Mouse (Mus musculus): ENCODE results near the gene Nmt2. TPM values are rescaled to one million over a fixed set of nuclear protein-coding genes. Genes with fewer than 3 reads are reported as not detected.

The Nmt2 gene
- polyA plus RNA-seq, 1 experiment from 2014 or later: 32.1 TPM

DNA sequence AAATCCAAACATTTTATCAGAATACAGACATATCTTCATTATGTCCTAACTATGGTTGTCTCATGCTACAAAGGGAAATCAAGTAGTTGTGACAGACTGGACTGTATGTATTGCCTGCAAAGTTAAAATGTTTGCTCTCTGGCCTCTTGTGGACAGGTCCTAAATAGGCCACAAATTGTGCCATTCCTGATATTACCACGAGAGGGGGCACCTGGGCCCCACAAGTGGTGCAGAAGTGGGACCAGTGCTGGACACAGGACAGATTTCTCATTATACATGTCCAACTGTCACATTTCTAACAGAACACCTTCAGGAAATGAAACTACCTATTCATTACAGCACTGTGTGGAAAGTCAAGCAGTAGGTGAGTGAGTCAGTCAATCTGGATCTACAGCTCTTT is 43.3 kb downstream of the Nmt2 start:
- H3K4me3 ChIP-seq: no peak overlapping the region
- H3K36me3 ChIP-seq: peaks cover 76% of the 10 kb centered on the region
- H3K9me3 ChIP-seq: no peaks in the 10 kb centered on the region
- WGBS: 17% methylated on average over 1 of the region's 1 CpGs
- ATAC-seq (ENCODE audit: extremely low read depth, insufficient number of reproducible peaks, low FRiP score, low TSS enrichment): no peak
- no peak overlapping the region for H3K9ac ChIP-seq
- H3K27ac ChIP-seq (replicated peaks): no peak overlapping the region
- H3K4me2 ChIP-seq: no peak overlapping the region
- no peaks in the 10 kb centered on the region for H3K27me3 ChIP-seq (replicated peaks)
- peaks cover 15% of the 10 kb centered on the region for H3K4me1 ChIP-seq

GRCm38 (mm10) chr2:3331071-3331703 is 47.2 kb downstream of the Nmt2 start:
- Histone ChIP-seq H3K9me3 (no peaks in the 10 kb centered on the region), H3K4me2 (peak overlapping the region; percentile 87), H3K4me1 (peaks cover 26% of the 10 kb centered on the region), H3K36me3 (peaks cover 40% of the 10 kb centered on the region), H3K9ac (peak overlapping the region; percentile 87), H3K4me3 (peak overlapping the region; percentile 80), H3K27ac (replicated peaks) (0 out of 2 replicates have a peak overlapping the region, but pooled peaks have one; percentile 78), H3K27me3 (replicated peaks) (peaks cover 7% of the 10 kb centered on the region)
- ATAC-seq (ENCODE audit: extremely low read depth, insufficient number of reproducible peaks, low FRiP score, low TSS enrichment): no peak
- WGBS: 71% methylated on average over 5 of the region's 5 CpGs

- no peak for ATAC-seq (ENCODE audit: extremely low read depth, insufficient number of reproducible peaks, low FRiP score, low TSS enrichment)
Measured at GRCm38 (mm10) chr2:3332056-3332455, 48.0 kb downstream of the Nmt2 start.

GRCm38 (mm10) chr2:3332484-3333242 is 48.7 kb downstream of the Nmt2 start, which contains the start of gene Rpp38:
Gene Rpp38 (minus strand): TSS chr2:3332643.
- ATAC-seq (ENCODE audit: extremely low read depth, insufficient number of reproducible peaks, low FRiP score, low TSS enrichment): peak; percentile 98
- Histone ChIP-seq H3K4me2 (peak within 1 kb of the TSS; percentile 87), H3K9me3 (no peaks in the 10 kb centered on the region), H3K4me1 (peaks cover 26% of the 10 kb centered on the region), H3K27ac (replicated peaks) (peak within 1 kb of the TSS; percentile 78), H3K9ac (peak within 1 kb of the TSS; percentile 87), H3K4me3 (peak within 1 kb of the TSS; percentile 80), H3K27me3 (replicated peaks) (peaks cover 19% of the 10 kb centered on the region), H3K36me3 (peaks cover 26% of the 10 kb centered on the region)
- under 1% methylated on average over 45 of the region's 45 CpGs for WGBS

More at GRCm38 (mm10) chr2:3332056-3332455, 48.0 kb downstream of the Nmt2 start:
- peak overlapping the region; percentile 78 for H3K27ac ChIP-seq (replicated peaks)
- peaks cover 15% of the 10 kb centered on the region for H3K27me3 ChIP-seq (replicated peaks)
- H3K4me1 ChIP-seq: peaks cover 26% of the 10 kb centered on the region
- H3K9ac ChIP-seq: peak overlapping the region; percentile 87
- H3K4me2 ChIP-seq: peak overlapping the region; percentile 87
- H3K4me3 ChIP-seq: peak overlapping the region; percentile 80
- under 1% methylated on average over 21 of the region's 21 CpGs for WGBS
- no peaks in the 10 kb centered on the region for H3K9me3 ChIP-seq
- H3K36me3 ChIP-seq: peaks cover 32% of the 10 kb centered on the region

DNA sequence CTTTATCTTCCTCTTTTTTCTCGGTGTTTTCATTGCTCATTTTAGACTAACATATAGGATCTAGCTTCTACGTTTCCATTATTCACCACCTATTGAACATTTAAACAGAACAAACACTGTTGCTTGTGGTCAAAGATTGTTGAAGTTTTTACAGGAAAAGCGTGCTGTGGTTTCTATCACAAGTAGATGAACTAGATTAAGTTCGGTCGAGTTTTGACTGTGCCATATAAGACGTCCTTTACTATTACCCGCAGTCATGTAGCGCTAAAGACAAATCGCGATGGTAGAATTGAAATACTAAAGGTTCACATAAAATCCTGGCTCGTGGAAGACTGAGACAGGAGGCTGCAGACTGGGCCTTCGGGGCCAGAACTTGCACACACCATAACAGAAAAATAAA is 49.7 kb downstream of the Nmt2 start:
- WGBS: 90% methylated on average over 12 of the region's 12 CpGs

DNA sequence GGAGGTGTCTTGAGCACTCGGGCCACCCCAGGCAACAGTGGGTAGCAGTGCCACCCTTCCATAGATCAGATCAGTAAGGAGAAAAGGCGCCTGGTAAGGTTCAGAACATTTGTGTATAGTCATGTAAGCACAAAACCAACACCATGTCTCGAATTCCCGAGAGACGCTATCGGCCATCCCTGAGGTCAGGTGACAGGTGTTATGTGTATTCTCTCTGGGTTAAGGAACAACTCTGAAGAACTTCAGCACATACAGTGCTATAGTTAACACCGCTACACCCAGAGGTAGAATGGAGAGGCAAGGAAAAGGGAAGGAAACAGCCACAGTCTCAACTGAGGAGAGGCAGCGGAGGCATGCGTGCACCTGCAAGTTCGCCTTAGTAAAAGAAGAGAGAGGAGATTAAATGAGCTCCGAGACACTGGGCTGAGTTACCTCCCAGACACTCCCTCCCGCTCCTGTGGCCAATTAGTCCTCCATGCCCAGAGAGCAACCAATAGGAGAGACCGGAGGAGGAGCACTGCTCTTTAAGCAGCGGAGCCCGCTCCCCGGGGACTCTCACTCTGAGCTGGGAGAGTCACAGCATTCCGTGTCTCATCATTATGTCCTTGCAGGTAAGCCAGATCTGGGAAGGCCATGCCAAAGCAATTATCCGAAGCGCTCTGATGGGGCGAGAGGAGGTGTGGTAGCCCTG is 51.7 kb downstream of the Nmt2 start, which contains the start of gene Acbd7:
Acbd7 (plus strand) TSS at position 558 of the 691 bp plus-strand sequence.
- H3K36me3 ChIP-seq: no peaks in the 10 kb centered on the region
- no peak for ATAC-seq (ENCODE audit: extremely low read depth, insufficient number of reproducible peaks, low FRiP score, low TSS enrichment)
- H3K9ac ChIP-seq: peak within 1 kb of the TSS; percentile 69
- peak within 1 kb of the TSS; percentile 82 for H3K4me2 ChIP-seq
- H3K27ac ChIP-seq (replicated peaks): no peak within 1 kb of the TSS
- peak within 1 kb of the TSS; percentile 51 for H3K4me3 ChIP-seq
- no peaks in the 10 kb centered on the region for H3K9me3 ChIP-seq
- peaks cover 22% of the 10 kb centered on the region for H3K27me3 ChIP-seq (replicated peaks)
- 5% methylated on average over 20 of the region's 20 CpGs for WGBS
- peaks cover 24% of the 10 kb centered on the region for H3K4me1 ChIP-seq

More for the DNA sequence above, 49.7 kb downstream of the Nmt2 start:
- peaks cover 26% of the 10 kb centered on the region for H3K4me1 ChIP-seq
- no peak overlapping the region for H3K4me3 ChIP-seq
- no peak overlapping the region for H3K4me2 ChIP-seq
- H3K9me3 ChIP-seq: no peaks in the 10 kb centered on the region
- no peak for ATAC-seq (ENCODE audit: extremely low read depth, insufficient number of reproducible peaks, low FRiP score, low TSS enrichment)
- peaks cover 22% of the 10 kb centered on the region for H3K27me3 ChIP-seq (replicated peaks)
- peaks cover 15% of the 10 kb centered on the region for H3K36me3 ChIP-seq
- no peak overlapping the region for H3K27ac ChIP-seq (replicated peaks)
- no peak overlapping the region for H3K9ac ChIP-seq

- peaks cover 35% of the 10 kb centered on the region for H3K27me3 ChIP-seq (replicated peaks)
- 68% methylated on average over 4 of the region's 4 CpGs for WGBS
- no peak overlapping the region for H3K9ac ChIP-seq
- no peak overlapping the region for H3K27ac ChIP-seq (replicated peaks)
- no peaks in the 10 kb centered on the region for H3K36me3 ChIP-seq
- no peak for ATAC-seq (ENCODE audit: extremely low read depth, insufficient number of reproducible peaks, low FRiP score, low TSS enrichment)
- no peak overlapping the region for H3K4me2 ChIP-seq
- no peak overlapping the region for H3K4me3 ChIP-seq
- no peaks in the 10 kb centered on the region for H3K4me1 ChIP-seq
- H3K9me3 ChIP-seq: no peaks in the 10 kb centered on the region
Measured at GRCm38 (mm10) chr2:3348422-3348821, 64.4 kb downstream of the Nmt2 start.

DNA sequence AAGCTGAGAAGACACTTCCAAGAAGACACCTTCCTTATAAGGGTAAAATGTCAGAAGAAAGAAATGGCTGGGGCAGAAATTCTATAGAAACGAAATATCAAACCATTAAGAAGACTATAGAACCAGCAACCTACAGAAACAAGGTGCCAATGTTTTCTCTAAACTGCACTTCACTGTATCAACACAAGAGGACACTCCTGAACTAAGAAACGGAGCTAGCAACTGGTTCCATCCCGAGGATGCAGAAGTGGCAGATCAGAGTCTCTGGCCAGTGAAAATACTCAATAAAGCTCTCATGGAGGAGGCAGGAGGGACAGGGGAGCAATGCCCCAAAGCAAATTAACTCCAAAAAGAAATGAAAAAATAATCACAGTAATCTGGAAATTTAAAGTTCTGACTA is 64.9 kb downstream of the Nmt2 start:
- WGBS: 12% methylated on average over 3 of the region's 3 CpGs
- H3K4me1 ChIP-seq: no peaks in the 10 kb centered on the region
- H3K27ac ChIP-seq (replicated peaks): no peak overlapping the region
- ATAC-seq (ENCODE audit: extremely low read depth, insufficient number of reproducible peaks, low FRiP score, low TSS enrichment): no peak
- no peak overlapping the region for H3K4me3 ChIP-seq
- H3K4me2 ChIP-seq: no peak overlapping the region
- H3K27me3 ChIP-seq (replicated peaks): peaks cover 30% of the 10 kb centered on the region
- H3K9ac ChIP-seq: no peak overlapping the region
- H3K36me3 ChIP-seq: no peaks in the 10 kb centered on the region
- H3K9me3 ChIP-seq: no peaks in the 10 kb centered on the region

GRCm38 (mm10) chr2:3353160-3353559 is 69.1 kb downstream of the Nmt2 start:
- Histone ChIP-seq H3K27me3 (replicated peaks) (0 out of 2 replicates have a peak, but pooled peaks cover 7% of the 10 kb centered on the region), H3K4me2 (no peak overlapping the region), H3K9ac (no peak overlapping the region), H3K4me3 (no peak overlapping the region), H3K9me3 (no peaks in the 10 kb centered on the region), H3K4me1 (no peaks in the 10 kb centered on the region), H3K27ac (replicated peaks) (no peak overlapping the region), H3K36me3 (no peaks in the 10 kb centered on the region)
- ATAC-seq (ENCODE audit: extremely low read depth, insufficient number of reproducible peaks, low FRiP score, low TSS enrichment): no peak

DNA sequence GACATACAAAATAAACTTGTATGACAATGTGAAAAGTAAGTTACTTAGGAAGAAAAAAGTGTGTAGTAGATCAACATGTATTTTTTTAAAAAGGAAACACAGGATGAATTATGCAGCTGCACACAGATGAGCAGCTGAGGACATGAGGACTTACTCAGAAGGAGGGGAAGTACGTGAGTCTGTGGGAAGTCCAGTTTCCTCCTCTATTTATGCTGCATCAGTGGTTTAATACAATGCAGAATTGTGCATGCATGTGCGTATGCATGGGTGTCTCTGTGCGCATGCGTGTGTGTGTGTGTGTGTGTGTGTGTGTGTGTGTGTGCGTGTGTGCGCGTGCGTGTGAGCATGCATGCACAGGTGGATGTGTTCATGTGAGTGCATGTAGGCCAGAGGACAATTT is 71.8 kb downstream of the Nmt2 start:
- H3K4me1 ChIP-seq: no peaks in the 10 kb centered on the region
- WGBS: 87% methylated on average over 8 of the region's 8 CpGs
- no peak overlapping the region for H3K4me3 ChIP-seq
- 0 out of 2 replicates have a peak, but pooled peaks cover 3% of the 10 kb centered on the region for H3K27me3 ChIP-seq (replicated peaks)
- H3K9ac ChIP-seq: no peak overlapping the region
- H3K4me2 ChIP-seq: no peak overlapping the region
- H3K27ac ChIP-seq (replicated peaks): no peak overlapping the region
- no peaks in the 10 kb centered on the region for H3K36me3 ChIP-seq
- no peaks in the 10 kb centered on the region for H3K9me3 ChIP-seq
- ATAC-seq (ENCODE audit: extremely low read depth, insufficient number of reproducible peaks, low FRiP score, low TSS enrichment): no peak

DNA sequence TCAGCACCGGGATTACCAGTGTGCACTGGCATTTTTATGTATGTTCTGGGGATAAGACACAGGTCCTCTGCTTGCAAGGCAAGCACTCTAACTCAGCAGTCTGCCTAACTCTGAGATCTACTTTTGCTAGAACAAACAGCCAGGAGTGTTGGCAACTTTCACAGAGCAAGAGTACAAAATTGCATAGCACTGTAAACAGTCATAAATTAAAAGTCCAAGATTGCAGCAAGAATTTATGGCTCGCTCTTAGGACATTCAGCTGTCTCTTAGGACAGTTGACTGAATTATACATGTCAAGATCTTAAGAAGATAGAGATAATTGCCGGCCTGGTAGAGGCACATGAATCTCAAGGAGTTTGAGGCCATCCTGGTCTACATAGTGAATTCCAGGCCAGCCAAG is 72.3 kb downstream of the Nmt2 start:
- no peaks in the 10 kb centered on the region for H3K9me3 ChIP-seq
- H3K4me3 ChIP-seq: no peak overlapping the region
- H3K9ac ChIP-seq: no peak overlapping the region
- H3K36me3 ChIP-seq: no peaks in the 10 kb centered on the region
- no peak for ATAC-seq (ENCODE audit: extremely low read depth, insufficient number of reproducible peaks, low FRiP score, low TSS enrichment)
- H3K27me3 ChIP-seq (replicated peaks): 0 out of 2 replicates have a peak, but pooled peaks cover 3% of the 10 kb centered on the region
- H3K4me2 ChIP-seq: no peak overlapping the region
- H3K27ac ChIP-seq (replicated peaks): no peak overlapping the region
- 66% methylated on average over 3 of the region's 3 CpGs for WGBS
- no peaks in the 10 kb centered on the region for H3K4me1 ChIP-seq

All from heart, embryonic 13.5 days (tissue).